Mouse (Mus musculus): ENCODE results near the gene B3gnt8. TPM values are rescaled to one million over a fixed set of nuclear protein-coding genes. Genes with fewer than 3 reads are reported as not detected.

Gene B3gnt8
- total RNA-seq, 2 experiments from 2014 or later = 0.64 to 1.0 TPM

DNA sequence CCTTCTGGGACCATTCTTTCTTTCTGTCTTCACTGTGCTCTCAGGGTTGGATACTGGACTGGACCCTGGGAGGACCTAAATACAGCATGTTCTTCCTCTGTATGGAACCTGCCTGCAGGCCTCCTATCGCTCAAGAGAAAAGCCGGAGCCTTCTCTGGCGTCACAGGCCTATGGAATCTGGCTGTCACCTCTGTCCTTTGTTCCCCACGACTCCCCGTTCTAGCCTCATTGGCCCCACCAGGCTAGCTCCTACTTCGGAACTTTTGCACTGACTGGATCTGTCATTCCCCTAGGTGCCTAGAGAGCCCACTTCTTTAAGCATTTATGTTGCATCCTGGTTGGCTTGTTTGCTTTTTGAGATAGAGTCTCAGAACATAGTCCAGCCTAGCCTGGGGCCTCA, 58.2 kb downstream of the B3gnt8 start:
- intact Hi-C loops (cut with DNase I) = no loop called here
- no peak for DNase-seq

Other genes with a start within 250 kb of the B3gnt8 start
- gene Lipe, start 227.9 kb upstream of the B3gnt8 start, total RNA-seq (2021) = 1 to 10 TPM; 8.3 to 9.0 TPM
- not detected for gene Cxcl17, start 213.8 kb upstream of the B3gnt8 start, total RNA-seq (2021)
- 1 to 10 TPM in 1 of 2 experiments, under 1 TPM in 1; 0.70 to 1.0 TPM for gene Ceacam1, start 149.1 kb upstream of the B3gnt8 start, total RNA-seq (2021)
- gene Ceacam2, start 86.8 kb upstream of the B3gnt8 start, total RNA-seq (2021) = not detected
- not detected for gene Erich4, start 10.8 kb upstream of the B3gnt8 start, total RNA-seq (2021)
- 10 to 100 TPM; 19.9 to 22.7 TPM for gene Dmac2, start 7.2 kb upstream of the B3gnt8 start, total RNA-seq (2021)
- gene Bckdha, start 32.3 kb downstream of the B3gnt8 start, total RNA-seq (2021) = 10 to 100 TPM; 23.6 to 24.7 TPM
- gene Exosc5, start 32.5 kb downstream of the B3gnt8 start, total RNA-seq (2021) = 10 to 100 TPM; 15.1 to 18.4 TPM
- 10 to 100 TPM; 14.6 to 19.9 TPM for gene Tmem91, start 48.5 kb downstream of the B3gnt8 start, total RNA-seq (2021)
- 10 to 100 TPM; 24.7 to 25.7 TPM for gene B9d2, start 54.1 kb downstream of the B3gnt8 start, total RNA-seq (2021)
- gene Tgfb1, start 60.3 kb downstream of the B3gnt8 start, total RNA-seq (2021) = 10 to 100 TPM in 1 of 2 experiments, 1 to 10 TPM in 1; 8.5 to 10.1 TPM
- 10 to 100 TPM; 47.8 to 48.6 TPM for gene Ccdc97, start 92.4 kb downstream of the B3gnt8 start, total RNA-seq (2021)
- gene Hnrnpul1, start 128.1 kb downstream of the B3gnt8 start, total RNA-seq (2021) = 100 to 1,000 TPM; 142 to 152 TPM
- 10 to 100 TPM; 19.2 to 20.8 TPM for gene Axl, start 162.1 kb downstream of the B3gnt8 start, total RNA-seq (2021)
- 1 to 10 TPM; 2.4 to 3.5 TPM for gene Cyp2s1, start 190.3 kb downstream of the B3gnt8 start, total RNA-seq (2021)